Mouse (Mus musculus): ENCODE measurements at regions not wholly inside any gene's neighbourhood (a gene's known extent, or its start where the extent isn't known, plus 50 kb on each side); places are given as distances from the start of the nearest gene placed in this dataset.

DNA sequence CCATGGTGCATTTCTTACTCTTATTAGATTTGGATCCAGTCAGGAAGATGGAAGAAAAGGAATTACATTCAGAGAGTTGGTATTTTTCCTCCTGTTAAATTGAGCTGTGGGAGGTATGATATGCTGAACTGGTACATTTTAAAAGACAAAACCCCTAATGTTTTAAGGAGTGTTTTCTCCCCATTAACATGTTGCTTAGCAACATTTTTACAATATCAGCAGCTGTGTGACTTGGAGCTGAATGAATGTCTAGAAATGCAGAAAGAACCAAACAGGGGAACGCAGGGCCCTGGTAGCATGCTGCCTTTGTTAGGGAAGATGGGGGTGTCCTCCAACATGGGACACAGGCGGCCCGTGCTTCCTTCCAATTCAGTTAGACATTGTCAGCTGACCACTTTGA is 257.5 kb upstream of the Gria1 start:
- TF ChIP-seq POLR2A (IDR thresholded peaks at IDR 0.05; ENCODE audit: insufficient read depth, low read depth, low read length) (no peak), CTCF (IDR thresholded peaks at IDR 0.05; ENCODE audit: insufficient read depth, low read depth, low read length) (no peak)

All from olfactory bulb, adult 2 months (tissue).